Mouse (Mus musculus) yolk sac, embryonic 10.5 days (tissue): ENCODE measurements around the gene Vmn1r127.
"Not testable (repeated sequence)": the region's sequence is repeated elsewhere in the genome, so short reads cannot be mapped to it uniquely, and the experiment has no call there.

Experiments
- DNase-seq: peaks from one replicate; pipeline ENCODE4 v3.0.0-alpha.2; 2017; ENCODE audit warnings: low spot score

The Vmn1r127 gene

DNA sequence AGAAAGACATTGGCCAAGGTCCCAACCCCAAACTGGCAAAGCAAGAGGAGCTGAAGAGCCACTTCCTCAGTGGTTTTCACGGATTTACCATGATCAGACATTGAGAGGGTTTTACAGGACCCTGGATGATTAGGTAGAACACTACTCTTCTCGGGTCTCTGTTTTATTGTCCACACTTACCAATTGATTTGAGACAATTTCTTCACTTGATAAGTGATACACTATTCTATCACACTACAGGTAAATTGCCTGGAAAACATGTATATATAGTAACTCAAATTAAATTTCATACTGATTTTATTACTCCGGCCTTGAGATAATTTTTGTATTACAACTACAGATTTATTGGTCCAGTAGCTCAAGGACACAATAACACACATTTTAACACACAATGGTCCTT lies at the start of gene Vmn1r127:
TSS of gene Vmn1r127 (minus strand) at position 101 of the 400 bp plus-strand sequence.
- not testable (repeated sequence) for DNase-seq

GRCm38 (mm10) chr7:21361191-21361590 lies 41.5 kb upstream of the Vmn1r127 start, which contains the start of gene Vmn1r129:
Gene Vmn1r129, minus strand, starts transcription at chr7:21361291.
- DNase-seq, result not testable (repeated sequence)

- not testable (repeated sequence) for DNase-seq
Measured at GRCm38 (mm10) chr7:21349073-21349472, 29.4 kb upstream of the Vmn1r127 start, which contains the start of gene Vmn1r128. Gene Vmn1r128, plus strand, starts transcription at chr7:21349373.

DNA sequence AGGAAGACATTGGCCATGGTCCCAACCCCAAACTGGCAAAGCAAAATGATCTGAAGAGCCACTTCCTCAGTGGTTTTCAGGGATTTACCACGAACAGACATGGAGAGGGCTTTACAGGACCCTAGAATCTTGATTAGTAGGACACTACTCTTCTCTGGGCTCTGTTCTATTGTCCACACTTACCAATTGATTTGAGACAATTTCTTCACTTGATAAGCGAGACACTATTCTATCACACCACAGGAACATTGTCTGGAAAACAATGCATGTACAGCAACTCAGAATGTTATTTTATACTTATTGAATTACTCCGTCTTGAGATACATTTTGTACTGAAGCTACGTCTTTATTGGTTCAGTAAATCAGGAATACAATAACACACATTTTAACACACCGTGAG lies 18.3 kb downstream of the Vmn1r127 start, which contains the start of gene Vmn1r126:
TSS of gene Vmn1r126 (minus strand) at position 101 of the 400 bp plus-strand sequence.
- not testable (repeated sequence) for DNase-seq

- not testable (repeated sequence) for DNase-seq
Measured at GRCm38 (mm10) chr7:21271879-21272278, 47.8 kb downstream of the Vmn1r127 start, which contains the start of gene Vmn1r125. Gene Vmn1r125, plus strand, starts transcription at chr7:21272179.
